Mouse (Mus musculus) embryonic facial prominence, embryonic 14.5 days (tissue): ENCODE data around the gene Gm20662. TPM values are rescaled to one million over a fixed set of nuclear protein-coding genes. Genes with fewer than 3 reads are reported as not detected.
A peak's percentile ranks its signal among the peaks of the same experiment; 100 is the strongest.

Experiments
- ATAC-seq: fragments of 200-750 bp; cut with Nextera tagmentation; 2 replicates; pipeline ENCODE4 v1.8.0; 2017; ENCODE audit warnings: low read depth, moderate number of reproducible peaks, moderate TSS enrichment
- DNase-seq: peaks from one replicate; pipeline ENCODE4 v3.0.0-alpha.2; 2015; ENCODE audit warnings: low spot score
- H3K27ac ChIP-seq: fragments of 300-500 bp; sonication (generic); replicated peaks from 2 replicates; pipeline ENCODE4 v1.5.1; 2014; ENCODE audit warnings: low read depth, mild to moderate bottlenecking, low read length, moderate library complexity
- H3K27me3 ChIP-seq: fragments of 300-500 bp; sonication (generic); replicated peaks from 2 replicates; pipeline ENCODE4 v1.6.1; 2014; ENCODE audit warnings: low read length; ENCODE audit not compliant: control insufficient read depth, insufficient read depth
- H3K36me3 ChIP-seq: fragments of 300-500 bp; sonication (generic); 2 replicates; pipeline ENCODE4 v1.6.1; 2014; ENCODE audit warnings: low read length, mixed read lengths; ENCODE audit not compliant: control insufficient read depth, insufficient read depth
- H3K4me1 ChIP-seq: fragments of 300-500 bp; sonication (generic); 2 replicates; pipeline ENCODE4 v1.6.1; 2014; ENCODE audit warnings: antibody characterized with exemption, low read length; ENCODE audit not compliant: control insufficient read depth, insufficient read depth
- H3K4me2 ChIP-seq: fragments of 300-500 bp; sonication (generic); 2 replicates; pipeline ENCODE4 v1.6.1; 2014; ENCODE audit warnings: low read depth, mild to moderate bottlenecking, low read length, moderate library complexity, mixed read lengths
- H3K4me3 ChIP-seq: fragments of 300-500 bp; sonication (generic); 2 replicates; pipeline ENCODE4 v1.5.1; 2014; ENCODE audit warnings: low read depth, mild to moderate bottlenecking, low read length
- H3K9ac ChIP-seq: fragments of 300-500 bp; sonication (generic); 2 replicates; pipeline ENCODE4 v1.6.1; 2014; ENCODE audit warnings: low read depth, mild to moderate bottlenecking, low read length, moderate library complexity, mixed read lengths
- H3K9me3 ChIP-seq: fragments of 300-500 bp; sonication (generic); 2 replicates; pipeline ENCODE4 v1.6.1; 2016; ENCODE audit warnings: low read length; ENCODE audit not compliant: control insufficient read depth
- WGBS: fragments of 180-500 bp; shearing (Covaris S2); extraction: QIAGEN DNeasy Blood & Tissue Kit; methylation state at CpG from one replicate; pipeline ENCODE4 v1.1.7; 2014; 5-methylcytosine and 5-hydroxymethylcytosine counted together
- polyA plus RNA-seq: library from polyadenylated mRNA; unstranded; fragments of >200 nt; fragmentation: Nextera tagmentation; extraction: Ambion mirVana; gene quantifications from 2 replicates; pipeline ENCODE4 v1.2.1, GENCODE M21; 2014

Gm20662 gene
- polyA plus RNA-seq, 1 experiment from 2014 or later, result not detected

GRCm38 (mm10) chr9:107968531-107968930, 27.6 kb upstream of the Gm20662 start:
- peaks cover 38% of the 10 kb centered on the region for H3K36me3 ChIP-seq
- no peaks in the 10 kb centered on the region for H3K27me3 ChIP-seq
- H3K4me2 ChIP-seq, result no peak overlapping the region
- H3K4me3 ChIP-seq, result no peak overlapping the region
- no peak overlapping the region for H3K27ac ChIP-seq
- ATAC-seq, result no peak
- H3K9ac ChIP-seq, result no peak overlapping the region
- DNase-seq, result no peak
- 92% methylated on average over 7 of the region's 7 CpGs for WGBS
- no peaks in the 10 kb centered on the region for H3K9me3 ChIP-seq
- H3K4me1 ChIP-seq, result no peaks in the 10 kb centered on the region

GRCm38 (mm10) chr9:107970311-107970710, 25.8 kb upstream of the Gm20662 start:
- H3K4me2 ChIP-seq, result no peak overlapping the region
- DNase-seq, result no peak
- no peaks in the 10 kb centered on the region for H3K27me3 ChIP-seq
- H3K9ac ChIP-seq, result no peak overlapping the region
- WGBS, result 91% methylated on average over 5 of the region's 5 CpGs
- peaks cover 32% of the 10 kb centered on the region for H3K36me3 ChIP-seq
- H3K4me1 ChIP-seq, result 0 out of 2 replicates have a peak, but pooled peaks cover 2% of the 10 kb centered on the region
- H3K4me3 ChIP-seq, result no peak overlapping the region
- no peak overlapping the region for H3K27ac ChIP-seq
- no peak for ATAC-seq
- no peaks in the 10 kb centered on the region for H3K9me3 ChIP-seq

GRCm38 (mm10) chr9:107971690-107972541, 24.2 kb upstream of the Gm20662 start:
- 75% methylated on average over 8 of the region's 8 CpGs for WGBS
- H3K27ac ChIP-seq, result no peak overlapping the region
- no peak overlapping the region for H3K4me2 ChIP-seq
- H3K4me1 ChIP-seq, result 0 out of 2 replicates have a peak, but pooled peaks cover 5% of the 10 kb centered on the region
- no peak overlapping the region for H3K4me3 ChIP-seq
- no peak for ATAC-seq
- no peaks in the 10 kb centered on the region for H3K27me3 ChIP-seq
- H3K36me3 ChIP-seq, result peaks cover 32% of the 10 kb centered on the region
- H3K9me3 ChIP-seq, result no peaks in the 10 kb centered on the region
- no peak for DNase-seq
- no peak overlapping the region for H3K9ac ChIP-seq

- 0 out of 2 replicates have a peak, but pooled peaks cover 5% of the 10 kb centered on the region for H3K4me1 ChIP-seq
- H3K9ac ChIP-seq, result no peak overlapping the region
- no peaks in the 10 kb centered on the region for H3K27me3 ChIP-seq
- no peak overlapping the region for H3K27ac ChIP-seq
- no peak for ATAC-seq
- H3K4me3 ChIP-seq, result no peak overlapping the region
- peaks cover 20% of the 10 kb centered on the region; the same call in 1 of the 2 replicates for H3K36me3 ChIP-seq
- no peaks in the 10 kb centered on the region for H3K9me3 ChIP-seq
- no peak for DNase-seq
- H3K4me2 ChIP-seq, result no peak overlapping the region
- WGBS, result 74% methylated on average over 10 of the region's 10 CpGs
Observed at GRCm38 (mm10) chr9:107974491-107975171, 21.5 kb upstream of the Gm20662 start.

GRCm38 (mm10) chr9:107975399-107976386, 20.5 kb upstream of the Gm20662 start, which contains the start of gene Uba7:
TSS of gene Uba7 (plus strand) at chr9:107975505.
- Histone ChIP-seq H3K9me3 (no peaks in the 10 kb centered on the region), H3K4me1 (peaks cover 11% of the 10 kb centered on the region), H3K9ac (no peak within 1 kb of the TSS), H3K36me3 (0 out of 2 replicates have a peak, but pooled peaks cover 11% of the 10 kb centered on the region), H3K27me3 (no peaks in the 10 kb centered on the region), H3K4me3 (no peak within 1 kb of the TSS), H3K27ac (peak within 1 kb of the TSS; percentile 42; the same call in 1 of the 2 replicates), H3K4me2 (peak within 1 kb of the TSS; percentile 0; the same call in 1 of the 2 replicates)
- DNase-seq (peak; percentile 27), ATAC-seq (no peak)
- 71% methylated on average over 12 of the region's 12 CpGs for WGBS

GRCm38 (mm10) chr9:107978815-107979214, 17.3 kb upstream of the Gm20662 start:
- WGBS, result 87% methylated on average over 11 of the region's 12 CpGs
- Histone ChIP-seq H3K9me3 (no peaks in the 10 kb centered on the region), H3K36me3 (no peaks in the 10 kb centered on the region), H3K27me3 (no peaks in the 10 kb centered on the region), H3K27ac (no peak overlapping the region), H3K4me2 (no peak overlapping the region), H3K4me3 (no peak overlapping the region), H3K4me1 (peaks cover 33% of the 10 kb centered on the region), H3K9ac (no peak overlapping the region)
- ATAC-seq (no peak), DNase-seq (no peak)

GRCm38 (mm10) chr9:107981684-107982605, 14.2 kb upstream of the Gm20662 start:
- Histone ChIP-seq H3K9me3 (no peaks in the 10 kb centered on the region), H3K4me1 (peaks cover 38% of the 10 kb centered on the region), H3K27me3 (no peaks in the 10 kb centered on the region), H3K4me3 (peak overlapping the region; percentile 77), H3K4me2 (peak overlapping the region; percentile 74), H3K9ac (peak overlapping the region; percentile 83), H3K27ac (peak overlapping the region; percentile 98), H3K36me3 (peaks cover 9% of the 10 kb centered on the region; the same call in 1 of the 2 replicates)
- 14% methylated on average over 7 of the region's 7 CpGs for WGBS
- ATAC-seq (peak; percentile 38), DNase-seq (peak; percentile 92)
